Mouse (Mus musculus): Measurements from ENCODE around the gene Clcn1. TPM values are rescaled to one million over a fixed set of nuclear protein-coding genes. Genes with fewer than 3 reads are reported as not detected.

Clcn1 gene
- polyA plus RNA-seq, 1 experiment, result 1.00 TPM

- Histone ChIP-seq H3K4me3 (ENCODE audit: control insufficient read depth, insufficient read depth, low read length) (no peak overlapping the region), H3K27ac (ENCODE audit: control insufficient read depth, insufficient read depth, low read length) (no peak overlapping the region), H3K27me3 (ENCODE audit: control insufficient read depth, insufficient read depth, low read length) (no peaks in the 10 kb centered on the region), H3K4me1 (replicated peaks; ENCODE audit: control insufficient read depth, insufficient read depth, low read length) (no peaks in the 10 kb centered on the region), H3K36me3 (ENCODE audit: control insufficient read depth, insufficient read depth, low read length) (no peaks in the 10 kb centered on the region)
- 93% methylated on average over 4 of the region's 4 CpGs for WGBS
- no peak for DNase-seq
- no peak for TF ChIP-seq POLR2A (IDR thresholded peaks at IDR 0.05; ENCODE audit: control insufficient read depth, extremely low read depth, insufficient read depth, low read length, poor library complexity)
- no peak for TF ChIP-seq CTCF (IDR thresholded peaks at IDR 0.05; ENCODE audit: borderline replicate concordance, control insufficient read depth, extremely low read depth, insufficient read depth, low read length, poor library complexity)
Measured at GRCm38 (mm10) chr6:42251791-42252190, 34.7 kb upstream of the Clcn1 start.

DNA sequence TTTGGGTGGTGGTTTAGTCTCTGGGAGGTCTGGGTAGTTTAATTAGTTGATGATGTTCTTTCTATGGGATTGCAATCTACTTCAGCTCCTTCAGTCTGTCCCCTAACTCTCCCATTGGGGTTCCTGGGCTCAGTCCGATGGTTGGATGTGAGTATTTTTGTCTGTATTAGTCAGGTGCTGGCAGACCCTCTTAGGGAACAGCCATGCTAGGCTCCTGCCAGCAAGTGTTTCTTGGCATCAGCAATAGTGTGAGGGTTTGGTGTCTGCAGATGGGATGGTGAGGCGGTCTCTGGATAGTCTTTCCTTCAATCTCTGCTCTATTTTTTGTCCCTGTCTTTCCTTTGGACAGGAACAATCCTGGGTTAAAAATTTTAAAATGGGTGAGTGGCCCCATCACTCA lies 33.4 kb upstream of the Clcn1 start:
- WGBS, result 89% methylated on average over 2 of the region's 2 CpGs
- H3K36me3 ChIP-seq (ENCODE audit: control insufficient read depth, insufficient read depth, low read length), result no peaks in the 10 kb centered on the region
- H3K27ac ChIP-seq (ENCODE audit: control insufficient read depth, insufficient read depth, low read length), result no peak overlapping the region
- no peak for DNase-seq
- H3K27me3 ChIP-seq (ENCODE audit: control insufficient read depth, insufficient read depth, low read length), result no peaks in the 10 kb centered on the region
- TF ChIP-seq CTCF (IDR thresholded peaks at IDR 0.05; ENCODE audit: borderline replicate concordance, control insufficient read depth, extremely low read depth, insufficient read depth, low read length, poor library complexity) (no peak), POLR2A (IDR thresholded peaks at IDR 0.05; ENCODE audit: control insufficient read depth, extremely low read depth, insufficient read depth, low read length, poor library complexity) (no peak)
- H3K4me1 ChIP-seq (replicated peaks; ENCODE audit: control insufficient read depth, insufficient read depth, low read length), result no peaks in the 10 kb centered on the region
- no peak overlapping the region for H3K4me3 ChIP-seq (ENCODE audit: control insufficient read depth, insufficient read depth, low read length)

DNA sequence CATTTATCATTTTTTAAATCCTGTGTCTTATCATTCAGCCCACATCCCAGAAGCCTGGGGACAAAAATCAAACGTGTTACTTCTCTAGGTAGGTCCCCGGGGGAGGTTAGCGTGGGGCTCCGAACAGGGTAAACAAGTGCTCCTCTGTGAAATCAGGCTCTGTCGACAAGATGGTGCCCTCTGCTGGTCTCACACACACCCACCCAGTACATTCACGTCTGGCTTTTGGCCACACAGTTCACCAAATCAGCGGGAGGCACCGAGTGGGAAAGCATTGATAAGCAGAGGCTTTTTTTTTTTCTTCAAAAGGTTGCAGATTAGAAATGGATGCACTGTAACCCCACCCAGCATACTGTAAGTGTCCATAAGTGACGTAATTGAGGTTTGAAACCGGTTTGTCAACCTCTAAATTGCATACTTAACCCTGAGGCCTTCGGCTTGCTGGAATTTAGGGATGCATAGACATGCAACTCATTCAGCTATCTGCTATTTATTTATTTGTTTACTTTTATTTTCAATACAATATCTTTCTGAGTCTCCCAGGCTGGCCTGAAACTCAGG lies 29.1 kb upstream of the Clcn1 start:
- peak; percentile 77; the same call in 1 of the 2 replicates for TF ChIP-seq CTCF (IDR thresholded peaks at IDR 0.05; ENCODE audit: borderline replicate concordance, control insufficient read depth, extremely low read depth, insufficient read depth, low read length, poor library complexity)
- TF ChIP-seq POLR2A (IDR thresholded peaks at IDR 0.05; ENCODE audit: control insufficient read depth, extremely low read depth, insufficient read depth, low read length, poor library complexity), result no peak
- Histone ChIP-seq H3K4me3 (ENCODE audit: control insufficient read depth, insufficient read depth, low read length) (no peak overlapping the region), H3K27ac (ENCODE audit: control insufficient read depth, insufficient read depth, low read length) (no peak overlapping the region), H3K36me3 (ENCODE audit: control insufficient read depth, insufficient read depth, low read length) (no peaks in the 10 kb centered on the region), H3K4me1 (replicated peaks; ENCODE audit: control insufficient read depth, insufficient read depth, low read length) (no peaks in the 10 kb centered on the region), H3K27me3 (ENCODE audit: control insufficient read depth, insufficient read depth, low read length) (no peaks in the 10 kb centered on the region)
- DNase-seq, result peak; percentile 78
- 28% methylated on average over 11 of the region's 11 CpGs for WGBS

DNA sequence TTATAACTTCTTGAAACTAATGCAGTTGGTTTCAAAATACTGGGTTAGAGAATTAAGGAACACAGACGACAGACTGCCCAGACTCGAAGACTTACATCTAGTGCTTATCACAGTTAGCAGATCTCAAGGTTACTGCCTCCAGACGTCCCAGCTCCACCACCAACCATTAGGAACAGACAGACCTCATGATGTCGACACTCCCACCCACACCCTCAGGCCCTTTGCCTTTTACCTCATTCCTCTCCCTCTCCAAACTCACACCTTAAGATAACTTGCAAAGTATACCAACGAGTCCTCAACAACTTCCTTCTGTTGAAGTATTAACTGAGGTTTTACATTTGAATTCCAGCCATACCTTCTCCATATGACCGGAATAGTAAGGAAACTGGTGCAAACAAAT lies 26.1 kb upstream of the Clcn1 start:
- Histone ChIP-seq H3K36me3 (ENCODE audit: control insufficient read depth, insufficient read depth, low read length) (no peaks in the 10 kb centered on the region), H3K27me3 (ENCODE audit: control insufficient read depth, insufficient read depth, low read length) (no peaks in the 10 kb centered on the region), H3K4me1 (replicated peaks; ENCODE audit: control insufficient read depth, insufficient read depth, low read length) (no peaks in the 10 kb centered on the region), H3K27ac (ENCODE audit: control insufficient read depth, insufficient read depth, low read length) (no peak overlapping the region), H3K4me3 (ENCODE audit: control insufficient read depth, insufficient read depth, low read length) (no peak overlapping the region)
- DNase-seq, result no peak
- 45% methylated on average over 6 of the region's 6 CpGs for WGBS
- TF ChIP-seq CTCF (IDR thresholded peaks at IDR 0.05; ENCODE audit: borderline replicate concordance, control insufficient read depth, extremely low read depth, insufficient read depth, low read length, poor library complexity) (no peak), POLR2A (IDR thresholded peaks at IDR 0.05; ENCODE audit: control insufficient read depth, extremely low read depth, insufficient read depth, low read length, poor library complexity) (no peak)

- TF ChIP-seq POLR2A (IDR thresholded peaks at IDR 0.05; ENCODE audit: control insufficient read depth, extremely low read depth, insufficient read depth, low read length, poor library complexity), result no peak
- H3K4me3 ChIP-seq (ENCODE audit: control insufficient read depth, insufficient read depth, low read length), result no peak within 1 kb of the TSS
- no peak within 1 kb of the TSS for H3K27ac ChIP-seq (ENCODE audit: control insufficient read depth, insufficient read depth, low read length)
- no peak for DNase-seq
- H3K4me1 ChIP-seq (replicated peaks; ENCODE audit: control insufficient read depth, insufficient read depth, low read length), result peaks cover 2% of the 10 kb centered on the region; the same call in 1 of the 2 replicates
- no peaks in the 10 kb centered on the region for H3K36me3 ChIP-seq (ENCODE audit: control insufficient read depth, insufficient read depth, low read length)
- H3K27me3 ChIP-seq (ENCODE audit: control insufficient read depth, insufficient read depth, low read length), result no peaks in the 10 kb centered on the region
- 84% methylated on average over 20 of the region's 20 CpGs for WGBS
Measured at GRCm38 (mm10) chr6:42261524-42262170, 24.8 kb upstream of the Clcn1 start, which contains the start of gene Tmem139. Gene Tmem139 (plus strand): TSS chr6:42261970.

DNA sequence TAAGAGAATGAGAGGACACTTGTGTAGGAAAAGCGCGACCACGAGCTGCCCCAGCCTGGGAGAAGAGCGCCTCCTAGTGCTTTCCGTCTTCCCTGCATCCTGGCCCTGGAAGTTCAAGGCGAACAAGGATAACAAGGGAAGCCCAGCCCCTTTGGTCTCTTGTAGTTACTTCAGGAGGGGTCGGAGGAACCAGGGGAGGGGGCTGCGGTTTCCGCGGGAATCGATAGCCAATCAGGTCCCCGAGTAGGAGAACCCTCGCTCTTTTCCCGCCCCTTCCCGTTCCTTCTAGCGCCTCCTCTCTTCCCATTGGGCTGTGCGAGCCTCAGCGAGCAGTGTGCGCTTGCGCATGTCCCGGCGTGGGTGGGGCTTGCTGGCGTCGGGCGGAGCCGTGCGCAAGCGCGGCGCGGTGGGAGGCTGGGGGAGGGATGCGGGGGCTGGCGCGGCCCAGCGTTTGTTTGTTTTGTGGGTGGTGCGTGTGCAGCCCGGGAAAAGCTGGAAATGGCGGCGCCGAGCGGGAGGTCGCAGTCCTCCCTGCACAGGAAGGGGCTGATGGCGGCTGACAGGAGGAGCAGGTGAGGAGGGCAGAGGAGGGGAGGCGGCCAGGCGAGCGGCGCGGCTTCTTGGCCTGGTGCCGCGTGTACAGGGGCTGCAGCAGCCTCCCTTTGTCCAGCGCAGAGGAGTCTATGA lies 21.7 kb upstream of the Clcn1 start, which contains the start of gene Casp2:
Casp2 (plus strand) TSS at position 360 of the 687 bp plus-strand sequence.
- Histone ChIP-seq H3K36me3 (ENCODE audit: control insufficient read depth, insufficient read depth, low read length) (peaks cover 27% of the 10 kb centered on the region), H3K27me3 (ENCODE audit: control insufficient read depth, insufficient read depth, low read length) (no peaks in the 10 kb centered on the region), H3K27ac (ENCODE audit: control insufficient read depth, insufficient read depth, low read length) (peak within 1 kb of the TSS; percentile 74), H3K4me3 (ENCODE audit: control insufficient read depth, insufficient read depth, low read length) (peak within 1 kb of the TSS; percentile 78), H3K4me1 (replicated peaks; ENCODE audit: control insufficient read depth, insufficient read depth, low read length) (peaks cover 2% of the 10 kb centered on the region; the same call in 1 of the 2 replicates)
- WGBS, result under 1% methylated on average over 51 of the region's 51 CpGs
- peak; percentile 55 for TF ChIP-seq POLR2A (IDR thresholded peaks at IDR 0.05; ENCODE audit: control insufficient read depth, extremely low read depth, insufficient read depth, low read length, poor library complexity)
- peak; percentile 63; the same call in 1 of the 2 replicates for TF ChIP-seq CTCF (IDR thresholded peaks at IDR 0.05; ENCODE audit: borderline replicate concordance, control insufficient read depth, extremely low read depth, insufficient read depth, low read length, poor library complexity)
- DNase-seq, result peak; percentile 98

Data from thymus, adult 2 months (tissue).